Mouse (Mus musculus): ENCODE measurements at regions not wholly inside any gene's neighbourhood (a gene's known extent, or its start where the extent isn't known, plus 50 kb on each side); places are given as distances from the start of the nearest gene placed in this dataset.
A peak's percentile ranks its signal among the peaks of the same experiment; 100 is the strongest.

DNA sequence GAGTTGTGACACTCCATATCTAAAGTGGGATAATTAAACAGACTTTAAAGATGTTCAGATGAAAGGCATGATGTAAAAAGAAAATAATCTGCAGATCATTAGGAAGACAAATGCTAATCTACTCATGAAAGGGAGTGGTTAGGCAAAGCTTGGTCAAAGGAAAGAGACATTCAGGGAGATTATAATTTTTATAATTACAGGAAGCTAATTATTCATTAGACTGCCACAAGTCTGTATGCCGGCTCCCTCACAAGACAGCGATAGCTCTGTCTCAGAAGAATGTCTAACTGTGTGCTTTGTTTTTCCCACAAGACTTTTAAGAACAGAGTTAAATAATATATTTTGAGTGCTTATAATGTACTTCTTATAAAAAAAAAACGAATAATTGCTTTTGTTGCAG, 541.5 kb downstream of the Adgrl2 start:
- ATAC-seq (ENCODE audit: poor library complexity, severe bottlenecking) = no peak

DNA sequence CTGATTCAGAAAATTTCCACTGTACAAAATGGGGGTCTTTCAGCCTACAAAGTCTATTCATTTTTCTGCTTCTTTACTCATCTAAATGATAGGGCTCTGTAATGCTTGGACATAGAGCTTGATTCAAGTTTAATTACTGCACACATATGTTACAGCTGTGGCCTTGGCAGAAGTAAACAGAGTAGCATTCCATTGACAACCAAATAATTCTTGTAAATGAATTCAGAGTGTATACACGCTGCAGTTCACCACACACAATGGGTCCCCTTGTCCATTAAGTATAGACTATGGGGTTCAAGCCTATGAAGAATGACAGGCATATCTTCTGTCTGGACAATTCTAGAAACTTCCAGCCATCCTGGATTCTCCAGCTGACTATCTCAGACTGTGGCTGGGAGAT, 541.9 kb downstream of the Adgrl2 start:
- no peak for ATAC-seq (ENCODE audit: poor library complexity, severe bottlenecking)

DNA sequence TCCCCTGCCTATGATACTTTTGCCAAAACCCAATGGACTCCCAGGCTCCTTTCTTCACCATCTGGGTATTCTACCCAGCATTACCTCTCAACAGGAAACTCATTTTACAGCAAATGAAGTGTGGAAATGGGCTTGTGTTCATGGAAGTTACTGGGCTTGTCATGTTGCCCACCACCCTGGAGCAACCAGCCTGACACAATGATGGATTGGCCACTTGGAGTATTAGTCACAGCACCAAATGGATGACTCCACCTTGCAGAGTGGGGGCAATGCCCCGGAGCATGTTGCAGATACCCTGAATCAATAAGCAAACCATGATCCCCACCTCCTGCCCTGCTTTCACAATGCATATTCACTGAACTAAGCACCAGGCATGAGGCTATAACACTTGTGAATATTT, 543.5 kb downstream of the Adgrl2 start:
- ATAC-seq (ENCODE audit: poor library complexity, severe bottlenecking) = no peak

DNA sequence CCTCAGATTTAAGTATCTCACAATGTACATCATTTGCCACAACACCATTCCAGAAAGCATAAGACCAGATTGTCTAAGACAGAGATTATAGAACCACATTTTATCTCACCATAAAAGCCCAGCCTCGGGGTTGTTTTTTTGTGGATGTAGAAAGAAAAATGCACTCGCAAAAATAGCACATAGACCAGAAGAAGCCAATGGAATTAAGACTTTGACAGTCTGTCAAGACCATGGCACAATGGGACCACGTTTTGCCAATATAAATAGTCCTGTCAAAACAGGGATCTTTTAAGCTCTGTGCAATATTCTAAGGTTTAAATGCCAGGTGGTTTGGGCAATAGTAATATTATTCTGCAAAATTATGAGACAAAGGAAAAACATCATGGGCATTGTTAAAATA, 547.3 kb downstream of the Adgrl2 start:
- ATAC-seq (ENCODE audit: poor library complexity, severe bottlenecking) = no peak

DNA sequence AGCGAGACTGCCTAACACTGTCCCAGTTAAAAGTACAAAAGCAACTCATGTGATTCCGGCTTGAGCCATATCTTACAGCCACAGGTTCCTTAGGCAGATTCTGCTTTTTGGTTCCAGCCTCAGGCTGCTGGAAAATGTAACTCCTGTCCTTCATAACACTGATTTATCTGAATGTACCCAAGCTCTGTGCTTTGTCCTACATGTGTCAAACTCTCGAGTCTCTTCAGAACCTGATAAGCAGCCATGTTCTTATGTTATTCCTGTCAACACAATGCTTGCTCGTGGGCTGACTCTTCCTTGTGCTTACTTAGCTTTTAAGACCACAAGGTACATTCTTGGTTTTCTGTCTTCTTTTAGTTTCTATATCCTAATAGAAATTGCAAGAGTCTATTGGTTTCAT, 556.3 kb downstream of the Adgrl2 start:
- ATAC-seq (ENCODE audit: poor library complexity, severe bottlenecking) = no peak

DNA sequence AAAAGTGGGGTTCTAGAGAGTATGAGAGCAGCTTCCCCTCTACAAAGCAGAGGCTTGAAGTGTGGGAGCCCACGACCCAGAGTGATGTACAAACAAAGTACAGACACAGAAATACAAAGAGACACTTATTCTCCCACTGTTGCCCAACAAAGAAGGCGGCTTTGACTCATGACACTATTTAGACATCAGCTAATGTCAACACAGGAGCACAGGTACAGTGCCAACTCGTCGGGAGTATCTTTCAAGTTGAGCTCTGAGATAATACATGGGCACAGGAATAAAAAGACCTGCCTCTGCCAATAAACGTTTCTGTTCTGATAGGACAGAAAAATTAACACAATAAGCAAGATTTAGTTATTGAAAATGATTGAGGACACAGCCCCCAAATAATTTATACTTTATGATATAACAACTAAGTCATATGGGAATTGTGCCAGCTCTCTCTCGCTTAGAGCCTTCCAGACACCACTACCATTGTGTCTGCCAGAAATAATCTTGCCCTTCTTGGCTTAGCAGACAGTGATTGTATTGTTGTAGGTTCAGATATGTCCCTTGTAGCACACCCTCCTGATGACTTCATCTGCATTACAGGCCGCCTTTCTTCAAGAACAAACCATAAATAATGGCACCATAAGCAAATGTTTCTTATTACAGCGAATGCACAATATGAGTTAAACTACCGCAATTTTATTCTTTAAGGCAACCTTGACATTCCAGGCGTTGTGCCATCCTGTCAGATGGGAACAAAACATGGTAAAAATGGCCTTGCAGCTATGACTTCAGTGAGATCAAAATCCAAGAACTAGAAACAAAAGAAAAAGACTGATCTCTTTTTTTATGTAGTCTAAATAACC, 561.1 kb downstream of the Adgrl2 start:
- ATAC-seq (ENCODE audit: poor library complexity, severe bottlenecking) = no peak

DNA sequence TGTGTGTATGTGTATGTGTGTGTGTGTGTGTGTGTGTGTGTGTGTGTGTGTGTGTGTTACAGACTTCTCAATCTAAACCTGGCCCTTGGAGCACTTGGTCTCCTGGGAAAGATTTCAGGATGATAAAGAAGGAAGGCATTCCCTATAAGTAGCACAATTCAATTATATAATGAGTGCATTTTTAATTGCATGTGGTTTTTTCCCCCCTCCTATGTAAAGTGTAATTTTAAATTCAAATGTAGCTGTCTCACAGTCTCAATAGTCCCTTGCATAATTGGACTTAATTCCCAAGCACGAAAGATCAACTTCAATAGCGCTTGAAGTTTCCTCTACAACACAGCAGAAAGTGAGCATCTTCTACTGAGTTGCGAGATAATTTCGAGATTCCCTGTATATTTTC, 566.3 kb downstream of the Adgrl2 start:
- ATAC-seq (ENCODE audit: poor library complexity, severe bottlenecking) = no peak

DNA sequence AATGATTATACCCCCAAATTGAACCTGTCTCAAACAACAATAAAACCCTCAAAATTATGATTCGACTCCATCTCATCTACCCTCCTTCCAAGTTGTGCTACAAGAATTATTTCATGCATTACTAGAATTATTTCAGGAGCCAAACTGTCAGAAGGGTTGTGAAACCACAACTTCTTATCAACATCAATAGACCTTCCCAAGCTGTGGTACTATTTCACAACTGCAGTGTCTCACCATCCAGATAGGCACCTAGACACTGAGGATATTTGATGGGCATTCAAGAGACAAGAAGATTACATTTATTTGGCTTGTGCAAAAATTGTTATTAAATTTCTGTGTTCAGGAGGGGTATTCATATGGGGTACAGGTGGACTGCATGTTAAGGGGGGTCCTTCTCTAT, 567.0 kb downstream of the Adgrl2 start:
- no peak for ATAC-seq (ENCODE audit: poor library complexity, severe bottlenecking)

DNA sequence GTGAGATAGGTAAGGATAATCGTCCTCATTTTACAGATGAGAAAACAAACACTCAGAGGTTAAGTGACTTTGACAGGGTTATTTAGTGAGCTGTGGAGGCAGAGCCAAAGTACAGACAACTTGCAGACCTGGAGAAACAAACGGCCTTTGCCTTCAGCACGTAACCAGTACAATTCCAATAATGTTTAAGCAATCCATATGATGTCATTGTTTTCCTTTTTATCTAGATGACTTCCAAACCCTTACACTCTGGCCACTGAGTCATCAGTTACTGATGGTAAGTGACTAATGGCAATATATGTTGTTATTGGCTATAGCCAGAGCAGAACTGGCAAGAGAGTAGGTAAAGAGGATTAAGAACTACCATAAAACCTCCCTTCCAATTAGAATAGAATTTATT, 567.6 kb downstream of the Adgrl2 start:
- no peak for ATAC-seq (ENCODE audit: poor library complexity, severe bottlenecking)

DNA sequence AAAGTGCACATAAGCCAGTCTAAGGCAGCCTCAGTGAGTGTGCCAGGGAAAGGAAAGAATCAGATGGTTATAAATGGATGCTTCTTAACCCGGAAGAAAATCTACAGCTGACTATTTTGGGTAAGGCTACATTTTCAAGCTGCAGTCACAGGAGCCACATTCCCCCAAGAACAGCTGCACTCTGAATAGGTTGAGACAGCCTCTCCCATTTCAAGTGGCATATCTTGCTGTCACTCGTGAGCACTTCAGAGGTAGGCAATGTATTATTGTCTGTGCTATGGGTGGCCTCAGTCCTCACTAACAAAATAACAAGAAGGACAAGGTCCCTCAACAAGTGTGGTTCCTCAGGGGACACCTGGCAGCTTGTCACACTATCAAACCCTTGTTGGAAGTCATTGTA, 568.1 kb downstream of the Adgrl2 start:
- no peak for ATAC-seq (ENCODE audit: poor library complexity, severe bottlenecking)

DNA sequence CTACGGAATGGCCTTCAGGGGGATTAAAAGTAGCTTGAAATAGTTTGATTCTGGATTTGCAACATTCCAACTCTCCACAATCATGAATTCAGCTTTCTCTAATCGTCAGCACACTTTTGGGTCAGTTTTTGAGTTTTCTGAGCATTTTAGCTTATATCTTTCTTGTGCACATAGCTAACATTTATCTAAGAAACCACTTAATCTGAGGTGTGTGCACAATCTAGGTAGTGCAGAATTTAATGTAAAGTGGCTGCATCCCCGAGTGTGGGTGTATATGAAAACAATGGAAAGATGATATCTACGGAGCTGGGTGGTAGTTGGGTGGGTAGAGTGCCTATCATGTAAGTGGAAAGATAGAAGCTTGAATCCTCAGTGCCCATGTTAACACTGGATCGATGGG, 570.1 kb downstream of the Adgrl2 start:
- ATAC-seq (ENCODE audit: poor library complexity, severe bottlenecking) = no peak

DNA sequence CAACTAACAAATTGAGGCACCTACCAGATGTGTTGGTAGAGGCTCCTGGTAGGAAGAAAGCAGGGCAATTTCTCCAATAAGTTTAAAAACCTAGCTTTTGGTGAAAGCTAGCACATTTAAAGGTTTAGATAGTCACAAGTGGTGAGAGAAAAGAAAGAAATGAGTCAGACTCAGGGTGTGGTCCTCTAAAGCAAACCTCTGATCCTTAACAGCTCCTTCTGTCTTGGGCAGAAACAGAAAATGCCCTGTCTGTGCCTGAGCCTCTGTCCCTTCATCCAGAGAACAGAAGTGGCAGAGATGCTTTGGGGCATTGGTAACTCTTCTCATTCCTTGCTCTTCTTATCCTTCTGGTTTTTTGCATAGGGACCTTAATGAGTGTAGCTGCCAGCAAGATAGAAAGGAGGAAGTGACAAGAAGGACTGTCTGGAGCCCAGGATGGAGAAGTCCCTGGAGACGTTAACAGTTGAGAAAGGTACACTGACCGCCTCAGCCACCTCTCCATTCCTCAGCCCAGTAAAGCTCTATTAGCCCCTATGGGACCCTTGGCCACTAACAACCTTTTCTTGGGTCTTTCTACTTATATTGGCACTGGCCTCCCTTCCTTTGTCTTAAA, 570.8 kb downstream of the Adgrl2 start:
- ATAC-seq (ENCODE audit: poor library complexity, severe bottlenecking) = peak; percentile 80

DNA sequence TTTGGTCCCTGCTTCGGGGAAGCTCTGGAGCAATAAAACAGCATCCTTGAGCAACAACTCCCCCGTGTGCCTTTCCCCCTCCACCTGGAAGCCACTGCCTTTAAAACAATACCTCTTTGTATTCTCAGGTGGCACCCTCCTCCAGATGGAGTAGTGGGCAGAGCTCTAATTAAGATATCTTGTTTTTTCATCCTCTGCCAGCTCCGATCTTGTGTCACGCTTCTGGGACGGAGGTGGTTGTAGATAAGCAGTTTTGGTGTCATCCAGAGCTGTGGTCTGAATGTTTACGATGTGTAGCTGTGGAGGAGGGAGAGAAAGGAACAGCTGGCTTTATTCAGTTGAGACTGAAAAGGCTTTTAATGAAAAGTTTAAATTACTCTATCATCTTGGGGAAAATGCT, 572.3 kb downstream of the Adgrl2 start:
- ATAC-seq (ENCODE audit: poor library complexity, severe bottlenecking) = no peak

DNA sequence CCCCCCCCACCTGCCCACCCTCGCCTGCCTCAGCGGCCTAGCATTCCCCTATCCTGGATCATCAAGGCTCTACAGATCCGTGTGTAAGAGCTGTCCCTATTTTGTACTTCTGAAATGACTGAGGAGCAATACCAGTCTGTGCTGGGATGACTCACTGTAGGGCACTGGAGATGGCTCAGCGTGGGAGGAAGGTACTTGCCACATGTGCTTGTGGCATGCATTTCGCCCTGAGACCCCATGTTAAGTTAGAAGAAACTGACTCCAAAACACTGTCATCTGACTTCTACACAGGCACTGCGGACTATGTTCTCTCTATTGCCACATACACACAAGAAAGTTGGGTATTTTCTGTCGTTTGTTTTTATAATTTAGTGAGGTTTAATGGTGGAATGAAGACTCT, 574.9 kb downstream of the Adgrl2 start:
- ATAC-seq (ENCODE audit: poor library complexity, severe bottlenecking) = no peak

DNA sequence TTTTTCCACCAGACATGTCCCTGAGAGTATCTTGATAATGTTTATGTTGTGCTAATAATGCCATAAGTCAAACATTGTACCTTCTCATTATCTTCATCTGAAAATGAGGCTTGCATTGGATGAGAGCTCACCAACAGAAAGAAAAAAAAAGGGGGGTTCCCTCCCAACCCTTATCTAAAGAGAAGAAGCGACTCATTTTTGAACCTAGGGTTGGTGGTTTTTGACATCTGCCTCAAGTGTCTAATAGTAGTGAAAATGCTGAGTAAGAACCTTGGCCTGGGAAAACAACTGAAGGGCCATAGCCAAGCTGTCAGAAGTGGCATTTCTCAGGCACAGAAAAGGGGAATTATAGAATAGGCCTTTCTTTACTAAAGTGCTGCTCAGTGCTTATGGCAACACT, 577.3 kb downstream of the Adgrl2 start:
- ATAC-seq (ENCODE audit: poor library complexity, severe bottlenecking) = peak; percentile 16; the same call in 1 of the 2 replicates

DNA sequence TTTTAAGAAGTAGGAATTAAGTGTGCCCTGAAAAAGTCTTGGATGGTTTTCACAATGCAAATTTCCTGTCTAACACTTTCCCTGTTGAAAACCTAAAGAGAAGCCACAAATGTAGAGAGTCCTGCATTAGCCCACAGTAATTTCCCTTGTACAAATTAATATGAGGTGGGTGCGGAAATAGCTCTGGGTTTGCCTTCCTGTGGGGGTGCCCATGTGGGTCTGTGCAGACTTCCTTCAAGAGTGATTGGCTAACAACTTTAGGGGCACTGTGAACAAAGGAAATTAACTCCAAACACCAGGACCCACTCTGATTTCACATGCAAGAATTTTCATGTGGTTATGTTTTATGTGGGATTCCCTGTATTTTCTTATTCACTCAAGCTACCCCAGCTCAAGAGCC, 578.2 kb downstream of the Adgrl2 start:
- peak; percentile 30; the same call in 1 of the 2 replicates for ATAC-seq (ENCODE audit: poor library complexity, severe bottlenecking)

DNA sequence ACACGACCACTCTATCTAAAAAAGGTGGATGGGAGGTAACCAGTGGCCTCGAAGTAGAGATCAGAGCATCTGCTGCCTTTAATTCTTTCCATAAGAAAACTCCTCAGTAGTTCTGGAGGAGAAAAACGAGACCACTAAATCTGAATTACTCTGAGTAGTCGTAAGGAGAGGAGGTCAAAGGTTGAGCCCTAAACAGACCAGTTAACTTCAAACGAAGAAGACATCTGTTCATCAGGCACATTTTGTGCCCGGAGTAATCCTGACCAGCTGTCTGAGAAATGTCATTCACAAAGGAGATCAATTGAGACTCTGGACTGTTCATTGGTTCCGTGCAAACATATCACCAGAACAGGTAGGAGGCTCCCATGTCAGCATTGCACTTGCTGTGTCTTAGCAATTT, 592.0 kb downstream of the Adgrl2 start:
- ATAC-seq (ENCODE audit: poor library complexity, severe bottlenecking) = no peak

DNA sequence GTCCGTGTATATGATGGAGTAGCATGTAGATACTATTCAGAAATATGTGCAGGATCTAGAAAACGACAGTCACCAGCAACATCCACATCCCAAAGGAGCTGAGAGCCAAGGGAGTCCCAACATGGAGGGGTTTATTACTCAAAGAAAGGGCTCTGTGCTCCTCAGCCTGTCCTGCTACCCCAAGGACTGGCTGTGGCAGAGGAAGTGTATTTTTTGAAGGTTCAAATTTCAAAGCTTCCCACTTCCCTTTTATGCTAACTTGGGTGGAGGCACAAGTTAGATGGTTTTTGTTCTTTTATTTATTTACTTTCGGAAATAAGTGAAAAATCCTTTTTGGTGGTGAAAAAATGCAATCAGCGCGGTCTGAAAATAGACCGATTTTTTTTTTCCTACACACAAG, 602.8 kb downstream of the Adgrl2 start:
- peak; percentile 92 for ATAC-seq (ENCODE audit: poor library complexity, severe bottlenecking)

DNA sequence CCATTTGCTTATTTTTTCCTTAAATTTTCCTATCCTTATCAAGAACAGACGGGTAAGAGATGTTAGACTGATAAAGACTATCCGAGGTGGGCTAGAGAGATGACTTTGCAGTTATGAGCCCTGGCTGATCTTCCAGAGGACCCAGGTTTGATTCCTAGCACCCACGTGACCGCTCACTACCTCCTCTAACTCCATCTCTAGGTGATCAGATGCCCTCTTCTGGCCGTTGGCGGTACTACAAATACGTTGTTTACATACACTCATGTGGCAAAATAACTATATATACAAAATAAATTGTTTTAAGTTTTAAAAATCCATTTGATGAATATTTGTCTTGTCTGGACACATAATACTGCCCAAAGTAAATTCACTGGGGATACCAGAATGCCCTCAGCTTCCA, 604.6 kb downstream of the Adgrl2 start:
- ATAC-seq (ENCODE audit: poor library complexity, severe bottlenecking) = no peak

DNA sequence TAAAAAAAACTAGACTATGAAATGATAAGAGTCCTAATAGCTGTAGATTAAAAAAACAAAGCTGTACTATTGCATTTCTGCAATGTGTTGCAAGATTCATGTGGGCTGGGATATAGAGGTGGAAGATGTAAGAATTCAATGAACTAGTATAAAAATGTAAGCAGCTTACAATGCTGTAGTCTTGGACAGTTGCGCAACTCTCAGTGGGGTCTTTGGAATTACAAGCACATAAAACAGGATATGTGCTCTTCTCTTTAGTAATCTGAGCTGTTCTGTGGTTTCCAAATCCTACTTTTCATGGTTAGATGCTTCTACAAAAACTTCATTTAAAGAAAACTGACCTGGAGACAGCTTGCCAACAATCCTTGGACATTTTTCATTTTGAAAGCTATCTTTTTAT, 609.3 kb downstream of the Adgrl2 start:
- ATAC-seq (ENCODE audit: poor library complexity, severe bottlenecking) = 0 out of 2 replicates have a peak, but pooled peaks have one; percentile 21

DNA sequence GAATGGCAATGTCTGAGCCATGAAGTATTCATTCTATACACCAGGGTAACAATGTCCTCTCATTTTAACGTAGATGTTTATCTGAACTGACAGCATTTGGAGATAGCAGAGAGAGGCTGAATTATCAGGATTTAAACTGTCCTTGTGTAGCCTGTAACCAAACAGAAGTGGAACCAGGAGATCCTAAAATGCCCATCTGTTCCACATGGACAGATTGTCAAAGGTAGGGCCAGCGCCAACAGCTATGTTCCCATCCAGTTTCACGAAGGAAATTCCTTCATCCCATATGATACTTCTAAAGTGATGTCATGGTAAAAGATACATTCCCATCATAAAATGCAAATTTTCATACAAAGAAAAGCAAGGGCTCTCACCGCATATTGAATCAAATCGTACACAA, 627.0 kb downstream of the Adgrl2 start:
- ATAC-seq (ENCODE audit: poor library complexity, severe bottlenecking) = no peak

DNA sequence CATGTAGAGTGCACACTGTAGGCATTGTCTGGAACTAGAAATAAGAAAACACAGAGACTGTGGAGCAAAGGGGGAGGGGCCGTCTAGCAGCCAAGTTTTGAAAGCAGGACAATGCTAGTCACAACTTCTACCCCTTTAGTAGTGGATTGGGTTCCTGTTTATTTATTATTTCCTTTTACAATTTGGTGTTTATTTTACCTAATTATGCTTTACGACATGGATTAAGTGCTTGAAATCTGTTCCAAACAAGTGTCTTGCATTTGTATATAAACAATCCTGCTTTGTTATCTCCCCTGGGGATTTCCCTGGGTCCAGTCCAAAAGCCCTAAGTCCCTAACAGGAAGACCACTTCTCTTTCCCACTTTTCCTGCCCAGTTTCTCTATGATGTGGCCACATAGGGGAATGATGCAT, 627.9 kb downstream of the Adgrl2 start:
- no peak for ATAC-seq (ENCODE audit: poor library complexity, severe bottlenecking)

All from megakaryocyte, adult 5-6 weeks (primary cell).